Mouse (Mus musculus) hindbrain, embryonic 11.5 days (tissue): Measurements from ENCODE around the gene Serpine1. TPM values are rescaled to one million over a fixed set of nuclear protein-coding genes. Genes with fewer than 3 reads are reported as not detected.

ENCODE experiments used
- ATAC-seq: fragments of 200-750 bp; cut with Nextera tagmentation; 2 replicates; pipeline ENCODE4 v1.8.0; 2017; ENCODE audit warnings: mild to moderate bottlenecking, moderate TSS enrichment, moderate library complexity; ENCODE audit not compliant: low FRiP score
- DNase-seq: peaks from one replicate; pipeline ENCODE4 v3.0.0-alpha.2; 2015; ENCODE audit warnings: low spot score
- H3K27ac ChIP-seq: fragments of 300-500 bp; sonication (generic); 2 replicates; pipeline ENCODE4 v1.5.1; 2014; ENCODE audit warnings: mild to moderate bottlenecking, low read depth, low read length
- H3K27me3 ChIP-seq: fragments of 300-500 bp; sonication (generic); 2 replicates; pipeline ENCODE4 v1.6.1; 2014; ENCODE audit warnings: mild to moderate bottlenecking, low read length, moderate library complexity, mixed read lengths; ENCODE audit not compliant: control insufficient read depth, insufficient read depth
- H3K36me3 ChIP-seq: fragments of 300-500 bp; sonication (generic); 2 replicates; pipeline ENCODE4 v1.6.1; 2014; ENCODE audit warnings: mild to moderate bottlenecking, low read length, moderate library complexity, mixed read lengths; ENCODE audit not compliant: control insufficient read depth, insufficient read depth
- H3K4me1 ChIP-seq: fragments of 300-500 bp; sonication (generic); replicated peaks from 2 replicates; pipeline ENCODE4 v1.6.1; 2014; ENCODE audit warnings: low read length, mixed read lengths; ENCODE audit not compliant: control insufficient read depth, insufficient read depth
- H3K4me2 ChIP-seq: fragments of 300-500 bp; sonication (generic); replicated peaks from 2 replicates; pipeline ENCODE4 v1.6.1; 2014; ENCODE audit warnings: mild to moderate bottlenecking, low read depth, low read length
- H3K4me3 ChIP-seq: fragments of 300-500 bp; sonication (generic); 2 replicates; pipeline ENCODE4 v1.5.1; 2014; ENCODE audit warnings: low read depth, low read length
- H3K9ac ChIP-seq: fragments of 300-500 bp; sonication (generic); 2 replicates; pipeline ENCODE4 v1.6.1; 2014; ENCODE audit warnings: low read depth, low read length
- H3K9me3 ChIP-seq: fragments of 300-500 bp; sonication (generic); 2 replicates; pipeline ENCODE4 v1.6.1; 2016; ENCODE audit warnings: low read length; ENCODE audit not compliant: control insufficient read depth
- WGBS: fragments of 180-500 bp; shearing (Covaris S2); extraction: QIAGEN DNeasy Blood & Tissue Kit; methylation state at CpG from one replicate; pipeline ENCODE4 v1.1.7; 2014; 5-methylcytosine and 5-hydroxymethylcytosine counted together
- polyA plus RNA-seq: library from polyadenylated mRNA; unstranded; fragments of >200 nt; fragmentation: Nextera tagmentation; extraction: Ambion mirVana; gene quantifications from 2 replicates; pipeline ENCODE4 v1.2.1, GENCODE M21; 2014

The Serpine1 gene
- polyA plus RNA-seq, 1 experiment from 2014 or later, result 0.37 TPM

GRCm38 (mm10) chr5:137054873-137055272, 17.2 kb downstream of the Serpine1 start:
- Histone ChIP-seq H3K4me1 (no peaks in the 10 kb centered on the region), H3K9me3 (no peaks in the 10 kb centered on the region), H3K4me2 (no peak overlapping the region), H3K27me3 (no peaks in the 10 kb centered on the region), H3K9ac (no peak overlapping the region), H3K27ac (no peak overlapping the region), H3K36me3 (no peaks in the 10 kb centered on the region), H3K4me3 (no peak overlapping the region)
- DNase-seq (no peak), ATAC-seq (no peak)
- 83% methylated on average over 5 of the region's 5 CpGs for WGBS

GRCm38 (mm10) chr5:137054299-137054698, 17.8 kb downstream of the Serpine1 start:
- Histone ChIP-seq H3K27ac (no peak overlapping the region), H3K4me1 (no peaks in the 10 kb centered on the region), H3K27me3 (no peaks in the 10 kb centered on the region), H3K9me3 (no peaks in the 10 kb centered on the region), H3K36me3 (no peaks in the 10 kb centered on the region), H3K4me3 (no peak overlapping the region), H3K4me2 (no peak overlapping the region), H3K9ac (no peak overlapping the region)
- 91% methylated on average over 7 of the region's 7 CpGs for WGBS
- ATAC-seq (no peak), DNase-seq (no peak)

GRCm38 (mm10) chr5:137051914-137052505, 20.1 kb downstream of the Serpine1 start:
- no peaks in the 10 kb centered on the region for H3K9me3 ChIP-seq
- no peaks in the 10 kb centered on the region for H3K27me3 ChIP-seq
- no peak overlapping the region for H3K9ac ChIP-seq
- DNase-seq (no peak), ATAC-seq (no peak)
- no peaks in the 10 kb centered on the region for H3K36me3 ChIP-seq
- no peak overlapping the region for H3K27ac ChIP-seq
- H3K4me3 ChIP-seq, result no peak overlapping the region
- no peaks in the 10 kb centered on the region for H3K4me1 ChIP-seq
- 85% methylated on average over 5 of the region's 5 CpGs for WGBS
- no peak overlapping the region for H3K4me2 ChIP-seq

- Histone ChIP-seq H3K27ac (no peak overlapping the region), H3K36me3 (no peaks in the 10 kb centered on the region), H3K27me3 (no peaks in the 10 kb centered on the region), H3K9ac (no peak overlapping the region), H3K4me1 (no peaks in the 10 kb centered on the region), H3K4me3 (no peak overlapping the region), H3K4me2 (no peak overlapping the region), H3K9me3 (no peaks in the 10 kb centered on the region)
- ATAC-seq (no peak), DNase-seq (no peak)
- 41% methylated on average over 6 of the region's 6 CpGs for WGBS
Measured at GRCm38 (mm10) chr5:137051125-137051524, 20.9 kb downstream of the Serpine1 start.

GRCm38 (mm10) chr5:137046991-137047390, 25.1 kb downstream of the Serpine1 start:
- H3K4me3 ChIP-seq, result no peak overlapping the region
- H3K27me3 ChIP-seq, result no peaks in the 10 kb centered on the region
- no peaks in the 10 kb centered on the region for H3K9me3 ChIP-seq
- DNase-seq (no peak), ATAC-seq (no peak)
- no peak overlapping the region for H3K27ac ChIP-seq
- H3K36me3 ChIP-seq, result no peaks in the 10 kb centered on the region
- H3K4me2 ChIP-seq, result no peak overlapping the region
- H3K4me1 ChIP-seq, result no peaks in the 10 kb centered on the region; the same call in 1 of the 2 replicates
- no peak overlapping the region for H3K9ac ChIP-seq

- Histone ChIP-seq H3K27ac (no peak overlapping the region), H3K4me2 (peak overlapping the region; percentile 21; the same call in 1 of the 2 replicates), H3K4me1 (no peaks in the 10 kb centered on the region; the same call in 1 of the 2 replicates), H3K27me3 (no peaks in the 10 kb centered on the region), H3K9me3 (no peaks in the 10 kb centered on the region), H3K36me3 (0 out of 2 replicates have a peak, but pooled peaks cover 2% of the 10 kb centered on the region), H3K4me3 (peak overlapping the region; percentile 76; the same call in 1 of the 2 replicates), H3K9ac (0 out of 2 replicates have a peak overlapping the region, but pooled peaks have one; percentile 28)
- DNase-seq (no peak), ATAC-seq (no peak)
- 26% methylated on average over 5 of the region's 5 CpGs for WGBS
Measured at GRCm38 (mm10) chr5:137046324-137046718, 25.7 kb downstream of the Serpine1 start.

- no peak within 1 kb of the TSS; the same call in 1 of the 2 replicates for H3K27ac ChIP-seq
- WGBS, result 2% methylated on average over 48 of the region's 48 CpGs
- no peaks in the 10 kb centered on the region for H3K27me3 ChIP-seq
- ATAC-seq (peak; percentile 94), DNase-seq (peak; percentile 100)
- peak within 1 kb of the TSS; percentile 85 for H3K9ac ChIP-seq
- H3K36me3 ChIP-seq, result 0 out of 2 replicates have a peak, but pooled peaks cover 2% of the 10 kb centered on the region
- no peaks in the 10 kb centered on the region; the same call in 1 of the 2 replicates for H3K4me1 ChIP-seq
- peak within 1 kb of the TSS; percentile 76 for H3K4me3 ChIP-seq
- no peaks in the 10 kb centered on the region for H3K9me3 ChIP-seq
- peak within 1 kb of the TSS; percentile 82 for H3K4me2 ChIP-seq
Measured at GRCm38 (mm10) chr5:137045402-137046323, 26.4 kb downstream of the Serpine1 start, which contains the start of gene Ap1s1. Gene Ap1s1, minus strand, starts transcription at chr5:137046135.

- no peak overlapping the region for H3K9ac ChIP-seq
- no peaks in the 10 kb centered on the region for H3K9me3 ChIP-seq
- 96% methylated on average over 7 of the region's 7 CpGs for WGBS
- no peaks in the 10 kb centered on the region for H3K27me3 ChIP-seq
- H3K4me2 ChIP-seq, result no peak overlapping the region
- no peak overlapping the region for H3K4me3 ChIP-seq
- no peaks in the 10 kb centered on the region; the same call in 1 of the 2 replicates for H3K4me1 ChIP-seq
- H3K27ac ChIP-seq, result no peak overlapping the region
- ATAC-seq (no peak), DNase-seq (no peak)
- H3K36me3 ChIP-seq, result peaks cover 3% of the 10 kb centered on the region; the same call in 1 of the 2 replicates
Measured at GRCm38 (mm10) chr5:137043997-137044396, 28.1 kb downstream of the Serpine1 start.
